Mouse (Mus musculus): ENCODE measurements at regions not wholly inside any gene's neighbourhood (a gene's known extent, or its start where the extent isn't known, plus 50 kb on each side); places are given as distances from the start of the nearest gene placed in this dataset.

DNA sequence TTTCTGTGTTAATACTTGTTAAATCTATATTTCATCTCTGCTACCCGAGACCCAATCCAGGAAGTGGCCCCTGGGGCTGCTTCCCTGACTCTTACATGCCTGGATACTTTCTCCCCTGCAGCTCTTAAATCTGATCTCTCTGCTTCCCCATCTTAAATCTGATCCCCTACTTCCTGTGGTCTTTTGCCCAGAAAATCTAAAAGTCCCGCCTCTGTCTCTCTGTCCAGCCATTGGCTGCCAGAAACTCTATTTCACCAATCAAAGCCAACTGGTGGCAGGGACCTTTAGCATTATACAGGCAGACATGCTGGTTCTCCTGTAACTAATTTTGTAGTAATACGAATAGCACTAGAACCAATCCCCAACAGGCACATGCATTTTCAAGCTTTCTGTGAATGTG, 59.0 kb upstream of the Ccdc91 start:
- Histone ChIP-seq H3K9me3 (no peaks in the 10 kb centered on the region), H3K4me1 (replicated peaks) (no peaks in the 10 kb centered on the region), H3K27me3 (ENCODE audit: insufficient read depth, poor library complexity, severe bottlenecking) (no peaks in the 10 kb centered on the region), H3K27ac (no peak overlapping the region), H3K36me3 (no peaks in the 10 kb centered on the region), H3K4me3 (no peak overlapping the region)
- 73% methylated on average over 3 of the region's 3 CpGs for WGBS
- no peak for DNase-seq (ENCODE audit: low spot score)

DNA sequence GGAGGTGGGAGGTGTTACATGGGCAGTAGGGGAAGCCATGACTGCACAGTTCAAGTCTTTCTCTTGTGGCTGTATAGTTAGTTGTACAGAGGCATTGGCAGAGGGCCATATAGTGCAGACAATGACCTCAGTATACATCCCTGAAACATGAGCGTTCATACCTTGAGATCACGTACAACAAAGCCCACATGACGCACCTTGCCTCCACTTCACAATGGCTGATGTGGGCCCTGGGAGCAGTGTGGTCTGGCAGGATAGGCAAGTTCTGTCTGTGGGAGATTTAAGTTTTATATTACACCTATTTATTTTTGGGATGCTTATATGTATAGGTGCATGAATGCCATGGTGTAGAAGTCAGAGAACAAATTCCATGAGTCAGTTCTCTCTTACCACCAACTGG, 61.9 kb upstream of the Ccdc91 start:
- Histone ChIP-seq H3K9me3 (no peaks in the 10 kb centered on the region), H3K4me1 (replicated peaks) (no peaks in the 10 kb centered on the region), H3K36me3 (no peaks in the 10 kb centered on the region), H3K4me3 (no peak overlapping the region), H3K27ac (no peak overlapping the region), H3K27me3 (ENCODE audit: insufficient read depth, poor library complexity, severe bottlenecking) (no peaks in the 10 kb centered on the region)
- WGBS, result 95% methylated on average over 3 of the region's 3 CpGs
- DNase-seq (ENCODE audit: low spot score), result no peak

DNA sequence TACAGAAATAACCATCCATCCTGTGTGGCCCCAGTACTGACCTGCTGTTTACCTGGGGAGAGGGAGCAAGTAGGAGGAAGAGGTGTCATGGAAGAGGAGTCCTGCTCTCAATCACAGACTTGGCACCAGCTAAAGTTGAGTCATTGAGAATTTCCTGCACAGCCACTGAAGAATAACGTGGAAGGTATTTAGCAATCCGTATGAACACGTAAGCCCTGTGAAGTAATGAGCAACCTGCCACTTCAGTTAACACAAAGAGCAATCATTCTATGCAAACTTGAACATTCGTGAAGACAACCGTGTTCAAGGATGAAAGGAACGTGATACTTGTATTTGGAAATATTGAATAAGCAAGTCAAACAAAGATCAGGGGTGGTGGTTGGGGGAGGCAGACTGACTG, 77.6 kb upstream of the Ccdc91 start:
- H3K27me3 ChIP-seq (ENCODE audit: insufficient read depth, poor library complexity, severe bottlenecking), result no peaks in the 10 kb centered on the region
- H3K4me1 ChIP-seq (replicated peaks), result no peaks in the 10 kb centered on the region
- H3K27ac ChIP-seq, result no peak overlapping the region
- H3K4me3 ChIP-seq, result no peak overlapping the region
- H3K9me3 ChIP-seq, result no peaks in the 10 kb centered on the region
- H3K36me3 ChIP-seq, result no peaks in the 10 kb centered on the region
- DNase-seq (ENCODE audit: low spot score), result no peak
- WGBS, result 91% methylated on average over 6 of the region's 6 CpGs

DNA sequence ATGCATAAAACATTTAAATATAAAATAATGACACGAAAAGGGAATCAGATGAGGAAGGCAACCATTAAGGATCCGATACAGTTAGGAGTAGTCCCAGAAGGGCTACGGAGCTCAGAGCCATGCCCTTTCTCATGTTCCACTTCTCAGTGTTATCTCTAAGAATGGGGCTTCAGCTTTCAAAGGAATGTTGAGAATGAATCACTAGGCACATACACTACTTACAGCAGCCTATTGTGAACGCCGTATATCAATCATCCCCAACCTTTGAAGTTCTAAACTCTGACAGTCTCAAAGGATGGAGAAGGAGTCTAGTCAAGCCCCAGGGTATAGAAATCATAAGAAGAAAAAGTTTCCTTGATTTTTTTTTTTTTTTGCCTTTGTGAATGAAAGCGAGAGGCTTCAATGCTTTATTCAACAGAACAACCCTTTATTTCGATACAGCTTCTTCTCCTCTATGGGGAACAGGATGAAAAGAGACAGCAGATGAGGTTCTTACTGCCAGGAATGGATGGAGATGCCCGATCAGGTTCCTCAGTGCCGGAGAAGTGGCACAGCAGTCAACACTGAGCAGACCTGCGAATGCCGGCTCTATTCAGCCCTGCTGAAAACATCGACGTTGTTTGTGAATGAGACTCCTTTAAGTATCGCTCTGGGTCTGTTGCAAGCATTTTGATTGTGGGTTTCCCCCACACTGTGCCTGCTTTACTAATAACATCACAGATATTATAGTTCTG, 84.0 kb upstream of the Ccdc91 start:
- H3K36me3 ChIP-seq, result no peaks in the 10 kb centered on the region
- no peaks in the 10 kb centered on the region for H3K27me3 ChIP-seq (ENCODE audit: insufficient read depth, poor library complexity, severe bottlenecking)
- peaks cover 42% of the 10 kb centered on the region for H3K4me1 ChIP-seq (replicated peaks)
- H3K4me3 ChIP-seq, result no peak overlapping the region; the same call in 1 of the 2 replicates
- 32% methylated on average over 14 of the region's 14 CpGs for WGBS
- peak overlapping the region; percentile 23; the same call in 1 of the 2 replicates for H3K27ac ChIP-seq
- peak; percentile 22 for DNase-seq (ENCODE audit: low spot score)
- H3K9me3 ChIP-seq, result no peaks in the 10 kb centered on the region

DNA sequence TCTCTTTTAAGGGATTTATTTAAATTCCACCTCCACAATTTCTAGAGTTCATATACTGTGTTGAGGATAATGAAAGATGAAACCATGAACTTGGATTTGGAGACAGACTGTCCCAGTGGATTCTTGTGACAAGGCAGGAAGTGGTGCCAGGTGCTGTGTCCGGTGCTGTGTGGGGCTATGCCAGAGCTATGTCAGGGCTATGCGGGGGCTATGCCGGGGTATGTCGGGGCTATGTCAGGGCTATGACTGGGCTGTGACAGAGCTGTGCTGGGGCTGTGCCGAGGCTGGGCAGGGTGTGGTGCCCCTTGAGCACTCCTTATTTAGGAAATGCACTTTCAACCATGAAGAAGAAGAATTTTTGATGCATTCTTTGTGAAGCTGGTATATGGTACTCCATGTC, 85.1 kb upstream of the Ccdc91 start:
- H3K27me3 ChIP-seq (ENCODE audit: insufficient read depth, poor library complexity, severe bottlenecking), result no peaks in the 10 kb centered on the region
- H3K27ac ChIP-seq, result peak overlapping the region; percentile 50; the same call in 1 of the 2 replicates
- H3K36me3 ChIP-seq, result no peaks in the 10 kb centered on the region
- no peaks in the 10 kb centered on the region for H3K9me3 ChIP-seq
- H3K4me3 ChIP-seq, result no peak overlapping the region
- no peak for DNase-seq (ENCODE audit: low spot score)
- H3K4me1 ChIP-seq (replicated peaks), result peaks cover 42% of the 10 kb centered on the region
- WGBS, result 75% methylated on average over 5 of the region's 5 CpGs

DNA sequence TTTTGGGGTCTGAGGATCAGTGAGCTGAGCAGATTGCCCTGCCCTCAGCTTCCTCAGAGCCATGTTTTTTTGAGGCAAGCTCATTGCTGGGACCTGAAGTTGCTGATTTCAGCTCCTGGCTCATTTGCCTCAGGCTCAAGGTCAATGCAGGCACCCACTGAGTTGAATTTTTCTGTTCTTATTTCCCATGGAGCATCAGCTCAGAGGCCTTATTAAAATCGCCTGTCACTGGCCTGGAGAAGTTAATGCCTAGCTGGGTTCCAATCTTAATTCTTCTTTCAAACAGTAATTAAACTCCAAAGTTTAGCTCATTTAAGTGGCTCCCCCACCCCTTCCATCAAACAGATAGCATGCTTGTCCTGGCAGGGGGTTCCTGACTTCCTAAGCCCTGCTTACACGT, 86.9 kb upstream of the Ccdc91 start:
- peaks cover 42% of the 10 kb centered on the region for H3K4me1 ChIP-seq (replicated peaks)
- no peaks in the 10 kb centered on the region for H3K27me3 ChIP-seq (ENCODE audit: insufficient read depth, poor library complexity, severe bottlenecking)
- no peaks in the 10 kb centered on the region for H3K36me3 ChIP-seq
- H3K9me3 ChIP-seq, result no peaks in the 10 kb centered on the region
- 20% methylated on average over 2 of the region's 2 CpGs for WGBS
- peak; percentile 10 for DNase-seq (ENCODE audit: low spot score)
- H3K27ac ChIP-seq, result peak overlapping the region; percentile 50; the same call in 1 of the 2 replicates
- H3K4me3 ChIP-seq, result no peak overlapping the region

DNA sequence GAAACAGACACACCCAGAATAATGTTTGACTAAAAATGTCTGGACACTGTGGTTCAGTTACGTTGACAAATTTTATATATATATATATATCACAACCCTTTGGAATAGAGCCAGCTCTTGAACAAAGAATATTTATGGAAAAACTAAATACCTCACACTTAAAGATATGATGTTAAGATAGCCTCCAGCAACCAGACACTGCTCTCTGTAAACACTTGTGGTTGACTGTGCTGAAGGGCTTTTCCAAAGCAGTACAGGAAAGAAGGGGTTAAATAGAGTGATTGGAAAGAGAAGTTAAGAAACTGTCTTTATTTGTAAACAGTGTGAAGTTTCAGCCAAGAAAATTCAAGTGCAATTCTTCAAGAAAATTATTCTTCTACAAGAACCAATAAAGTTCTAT, 90.0 kb upstream of the Ccdc91 start:
- H3K27me3 ChIP-seq (ENCODE audit: insufficient read depth, poor library complexity, severe bottlenecking), result no peaks in the 10 kb centered on the region
- WGBS, result 90% methylated on average over 1 of the region's 1 CpGs
- H3K9me3 ChIP-seq, result no peaks in the 10 kb centered on the region
- no peak for DNase-seq (ENCODE audit: low spot score)
- no peak overlapping the region for H3K27ac ChIP-seq
- no peaks in the 10 kb centered on the region for H3K36me3 ChIP-seq
- no peak overlapping the region for H3K4me3 ChIP-seq
- peaks cover 33% of the 10 kb centered on the region for H3K4me1 ChIP-seq (replicated peaks)

DNA sequence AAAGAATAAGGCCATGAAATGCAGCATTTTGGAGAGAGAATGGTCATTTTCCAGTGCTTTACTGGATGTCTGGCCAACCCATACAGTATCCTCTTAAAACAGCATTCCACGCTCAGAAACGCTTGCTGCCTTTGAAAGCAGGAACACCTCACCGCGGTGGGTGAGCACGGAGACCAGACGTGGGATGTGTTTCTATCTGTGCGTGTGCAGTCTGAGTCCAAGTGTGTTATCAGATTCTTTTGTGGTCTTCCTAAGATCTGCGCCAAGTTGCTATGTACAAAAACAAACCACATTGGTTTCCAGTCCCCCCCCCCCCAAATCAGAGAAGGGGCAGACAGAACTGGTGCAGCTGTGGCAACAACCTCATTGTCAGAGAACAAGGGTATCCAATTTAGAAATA, 95.1 kb upstream of the Ccdc91 start:
- Histone ChIP-seq H3K27me3 (ENCODE audit: insufficient read depth, poor library complexity, severe bottlenecking) (no peaks in the 10 kb centered on the region), H3K36me3 (no peaks in the 10 kb centered on the region), H3K9me3 (no peaks in the 10 kb centered on the region), H3K4me3 (no peak overlapping the region), H3K27ac (no peak overlapping the region), H3K4me1 (replicated peaks) (peaks cover 9% of the 10 kb centered on the region)
- 74% methylated on average over 8 of the region's 8 CpGs for WGBS
- DNase-seq (ENCODE audit: low spot score), result no peak

DNA sequence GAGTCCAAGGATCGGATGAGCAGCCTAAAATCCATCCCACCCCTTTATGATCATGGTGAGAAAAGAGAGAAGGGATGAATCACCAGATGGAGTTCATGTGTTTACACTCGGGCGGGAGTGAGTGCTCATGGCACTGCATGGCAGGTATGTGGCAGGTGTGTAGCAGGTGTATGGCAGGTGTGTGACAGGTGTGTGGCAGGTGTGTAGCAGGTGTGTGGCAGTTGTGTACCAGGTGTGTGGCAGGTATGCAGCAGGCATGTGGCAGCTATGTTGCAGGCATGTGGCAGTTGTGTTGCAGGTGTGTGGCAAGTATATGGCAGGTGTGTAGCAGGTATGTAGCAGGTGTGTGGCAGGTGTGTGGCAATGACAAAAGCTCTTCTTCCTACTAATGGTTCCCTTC, 97.9 kb upstream of the Ccdc91 start:
- WGBS, result 91% methylated on average over 3 of the region's 3 CpGs
- no peaks in the 10 kb centered on the region for H3K9me3 ChIP-seq
- H3K27ac ChIP-seq, result no peak overlapping the region
- no peaks in the 10 kb centered on the region for H3K27me3 ChIP-seq (ENCODE audit: insufficient read depth, poor library complexity, severe bottlenecking)
- no peak overlapping the region for H3K4me3 ChIP-seq
- no peaks in the 10 kb centered on the region for H3K36me3 ChIP-seq
- H3K4me1 ChIP-seq (replicated peaks), result peaks cover 9% of the 10 kb centered on the region
- DNase-seq (ENCODE audit: low spot score), result no peak

DNA sequence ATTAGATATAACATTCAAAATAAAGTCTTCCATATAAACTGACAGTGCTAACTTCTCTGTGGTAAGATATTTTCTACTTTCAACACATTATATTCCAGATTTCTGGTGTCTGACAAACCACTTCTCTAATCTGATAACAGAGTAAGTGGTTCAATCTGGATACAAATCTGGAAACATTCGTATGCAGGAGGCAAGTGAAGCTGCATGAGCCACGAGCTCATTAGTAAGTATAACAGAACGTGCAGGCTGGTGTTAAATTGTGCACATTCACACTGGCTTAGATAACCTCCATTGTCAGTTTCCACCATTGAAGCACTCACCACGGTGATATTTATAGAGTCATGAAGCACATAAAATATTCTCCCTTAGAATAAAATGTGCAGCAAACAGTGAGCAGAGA, 103.9 kb upstream of the Ccdc91 start:
- DNase-seq (ENCODE audit: low spot score), result no peak
- H3K27ac ChIP-seq, result no peak overlapping the region
- H3K4me1 ChIP-seq (replicated peaks), result no peaks in the 10 kb centered on the region
- H3K4me3 ChIP-seq, result no peak overlapping the region
- no peaks in the 10 kb centered on the region for H3K27me3 ChIP-seq (ENCODE audit: insufficient read depth, poor library complexity, severe bottlenecking)
- H3K9me3 ChIP-seq, result no peaks in the 10 kb centered on the region
- 84% methylated on average over 4 of the region's 4 CpGs for WGBS
- no peaks in the 10 kb centered on the region for H3K36me3 ChIP-seq

DNA sequence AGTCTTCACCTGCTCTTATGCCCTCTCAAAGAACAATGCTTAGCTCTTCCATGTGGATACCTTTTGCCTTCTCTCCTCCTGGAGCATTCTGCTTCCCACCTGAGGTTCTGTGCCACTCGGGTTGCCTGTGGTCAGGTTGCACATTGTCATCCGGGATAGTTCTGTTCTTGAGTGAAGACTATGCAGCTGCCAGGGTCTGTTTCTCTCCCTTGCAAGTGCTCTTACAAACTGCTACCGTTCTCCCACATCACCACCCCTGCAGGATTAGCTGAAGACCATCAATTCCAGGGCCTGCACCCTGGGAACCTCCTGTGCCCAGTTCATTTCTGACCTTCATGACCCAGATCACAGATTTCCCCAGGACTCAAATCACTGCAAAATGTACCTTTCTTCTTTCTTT, 104.3 kb upstream of the Ccdc91 start:
- no peaks in the 10 kb centered on the region for H3K9me3 ChIP-seq
- WGBS, result 82% methylated on average over 3 of the region's 3 CpGs
- no peaks in the 10 kb centered on the region for H3K36me3 ChIP-seq
- DNase-seq (ENCODE audit: low spot score), result no peak
- no peaks in the 10 kb centered on the region for H3K4me1 ChIP-seq (replicated peaks)
- H3K27me3 ChIP-seq (ENCODE audit: insufficient read depth, poor library complexity, severe bottlenecking), result no peaks in the 10 kb centered on the region
- H3K27ac ChIP-seq, result no peak overlapping the region
- H3K4me3 ChIP-seq, result no peak overlapping the region

DNA sequence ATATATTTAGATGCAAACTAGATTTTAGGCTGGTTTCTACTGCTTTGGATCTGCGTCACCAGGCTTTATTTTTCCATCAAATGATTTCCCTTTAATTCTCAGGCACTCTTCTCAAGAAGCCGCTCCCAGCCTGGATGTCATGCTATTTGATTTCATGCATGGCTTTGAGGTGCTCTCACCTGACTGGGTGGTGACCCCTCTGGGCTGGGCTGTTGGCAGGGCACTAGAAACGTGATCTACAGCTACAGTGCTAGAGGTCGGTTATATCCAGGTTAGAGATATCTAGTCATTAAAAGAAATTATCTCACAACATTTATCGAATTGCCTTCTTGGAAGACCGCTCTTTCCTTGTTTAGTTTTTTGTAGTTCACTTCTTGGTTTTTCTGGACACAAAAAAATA, 98.9 kb upstream of the Pthlh start:
- H3K4me3 ChIP-seq, result no peak overlapping the region
- H3K27me3 ChIP-seq (ENCODE audit: insufficient read depth, poor library complexity, severe bottlenecking), result no peaks in the 10 kb centered on the region
- WGBS, result 90% methylated on average over 6 of the region's 6 CpGs
- no peak for DNase-seq (ENCODE audit: low spot score)
- no peaks in the 10 kb centered on the region for H3K9me3 ChIP-seq
- H3K4me1 ChIP-seq (replicated peaks), result no peaks in the 10 kb centered on the region
- no peak overlapping the region for H3K27ac ChIP-seq
- H3K36me3 ChIP-seq, result no peaks in the 10 kb centered on the region

DNA sequence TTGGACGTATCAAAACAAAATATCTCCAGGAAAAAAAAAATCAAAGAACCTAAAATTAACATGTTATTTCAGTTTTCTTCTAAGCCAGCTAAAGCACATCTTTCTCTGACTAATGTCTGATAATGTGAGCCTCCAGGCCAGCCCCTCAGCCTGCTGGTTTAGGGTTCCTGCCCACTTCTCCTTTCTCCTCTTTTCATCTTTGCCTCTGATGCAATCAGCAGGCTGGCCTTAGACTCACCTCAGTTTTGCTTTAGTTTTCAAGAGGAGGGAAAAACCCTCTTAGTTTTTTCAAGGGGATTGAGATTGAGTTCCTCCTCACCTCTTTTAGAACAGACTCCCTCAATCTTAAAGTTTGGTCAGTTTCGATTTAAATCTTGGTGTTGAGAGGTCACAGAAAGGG, 93.0 kb upstream of the Pthlh start:
- Histone ChIP-seq H3K27me3 (ENCODE audit: insufficient read depth, poor library complexity, severe bottlenecking) (no peaks in the 10 kb centered on the region), H3K27ac (no peak overlapping the region), H3K4me3 (no peak overlapping the region), H3K4me1 (replicated peaks) (no peaks in the 10 kb centered on the region), H3K36me3 (no peaks in the 10 kb centered on the region), H3K9me3 (no peaks in the 10 kb centered on the region)
- no peak for DNase-seq (ENCODE audit: low spot score)
- WGBS, result 90% methylated on average over 2 of the region's 2 CpGs

DNA sequence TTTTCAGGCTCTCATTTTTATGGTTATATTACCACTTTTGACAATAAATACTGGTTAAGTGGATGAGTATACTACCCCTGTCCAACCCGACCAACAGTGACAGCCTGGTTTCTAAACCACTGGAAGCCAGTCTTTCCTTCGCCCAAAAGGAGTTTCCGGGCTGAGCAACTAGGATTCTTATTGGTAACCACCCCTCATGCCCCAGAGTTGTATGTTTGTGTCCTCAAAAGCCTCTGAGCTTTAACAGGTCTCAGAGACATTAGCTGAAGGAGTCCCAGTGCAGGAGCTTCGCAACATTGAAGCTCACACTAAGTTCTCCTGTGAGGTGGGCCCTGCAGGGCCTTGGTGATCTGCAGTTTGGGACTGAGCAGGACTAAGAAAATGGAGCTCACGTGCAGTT, 92.6 kb upstream of the Pthlh start:
- no peaks in the 10 kb centered on the region for H3K27me3 ChIP-seq (ENCODE audit: insufficient read depth, poor library complexity, severe bottlenecking)
- WGBS, result 90% methylated on average over 5 of the region's 5 CpGs
- H3K4me1 ChIP-seq (replicated peaks), result no peaks in the 10 kb centered on the region
- H3K9me3 ChIP-seq, result no peaks in the 10 kb centered on the region
- no peak overlapping the region for H3K4me3 ChIP-seq
- no peaks in the 10 kb centered on the region for H3K36me3 ChIP-seq
- DNase-seq (ENCODE audit: low spot score), result no peak
- H3K27ac ChIP-seq, result no peak overlapping the region
